Mouse (Mus musculus): Measurements from ENCODE around the gene Pgghg.

GRCm38 (mm10) chr7:140962733-140963132, 21.5 kb downstream of the Pgghg start:
- TF ChIP-seq POLR2A (IDR thresholded peaks at IDR 0.05; ENCODE audit: low read depth, low read length) (no peak), ELF1 (IDR thresholded peaks at IDR 0.05; ENCODE audit: low read depth, low read length) (no peak), CTCF (conservative IDR thresholded peaks at IDR 0.05 in 1 of 2, IDR thresholded peaks at IDR 0.05 in 1 of 2; ENCODE audit: low read depth in 2 of 2, low read length in 2 of 2) (no peak), HCFC1 (IDR thresholded peaks at IDR 0.05; ENCODE audit: low read depth, low read length) (no peak), ZC3H11A (IDR thresholded peaks at IDR 0.05; ENCODE audit: low read depth, low read length) (no peak), USF2 (conservative IDR thresholded peaks at IDR 0.05; ENCODE audit: low read depth, low read length) (no peak), EP300 (IDR thresholded peaks at IDR 0.05; ENCODE audit: low read length) (no peak), SMC3 (IDR thresholded peaks at IDR 0.05; ENCODE audit: low read depth, low read length) (no peak), TCF12 (IDR thresholded peaks at IDR 0.05; ENCODE audit: low read depth, low read length) (no peak), ETS1 (conservative IDR thresholded peaks at IDR 0.05; ENCODE audit: low read depth, low read length) (no peak), MAX (IDR thresholded peaks at IDR 0.05; ENCODE audit: low read length) (no peak)
